Mouse (Mus musculus) lung, postnatal 0 days (tissue): ENCODE measurements around the gene Tcl1. TPM values are rescaled to one million over a fixed set of nuclear protein-coding genes. Genes with fewer than 3 reads are reported as not detected.
A peak's percentile ranks its signal among the peaks of the same experiment; 100 is the strongest.
"Not testable (repeated sequence)": the region's sequence is repeated elsewhere in the genome, so short reads cannot be mapped to it uniquely, and the experiment has no call there.

Source experiments
- ATAC-seq: fragments of 200-750 bp; cut with Nextera tagmentation; 2 replicates; pipeline ENCODE4 v1.8.0; 2017; ENCODE audit warnings: moderate library complexity
- DNase-seq: peaks from one replicate; pipeline ENCODE4 v3.0.0-alpha.2; 2016; ENCODE audit warnings: low spot score
- H3K27ac ChIP-seq: fragments of 300-500 bp; sonication (generic); 2 replicates; pipeline ENCODE4 v1.5.1; 2014; ENCODE audit warnings: antibody characterized with exemption, mild to moderate bottlenecking, low read length, mixed read lengths
- H3K27me3 ChIP-seq: fragments of 300-500 bp; sonication (generic); replicated peaks from 2 replicates; pipeline ENCODE4 v1.6.1; 2014; ENCODE audit warnings: low read length, mixed read lengths; ENCODE audit not compliant: insufficient read depth
- H3K36me3 ChIP-seq: fragments of 300-500 bp; sonication (generic); 2 replicates; pipeline ENCODE4 v1.6.1; 2014; ENCODE audit warnings: low read length, mixed read lengths; ENCODE audit not compliant: insufficient read depth
- H3K4me1 ChIP-seq: fragments of 300-500 bp; sonication (generic); 2 replicates; pipeline ENCODE4 v1.6.1; 2014; ENCODE audit warnings: antibody characterized with exemption, low read depth, low read length, mixed read lengths; ENCODE audit not compliant: insufficient read depth
- H3K4me2 ChIP-seq: fragments of 300-500 bp; sonication (generic); replicated peaks from 2 replicates; pipeline ENCODE4 v1.6.1; 2014; ENCODE audit warnings: low read depth, mild to moderate bottlenecking, low read length, moderate library complexity, mixed read lengths
- H3K4me3 ChIP-seq: fragments of 300-500 bp; sonication (generic); 2 replicates; pipeline ENCODE4 v1.5.1; 2014; ENCODE audit warnings: low read depth, low read length
- H3K9ac ChIP-seq: fragments of 300-500 bp; sonication (generic); replicated peaks from 2 replicates; pipeline ENCODE4 v1.6.1; 2014; ENCODE audit warnings: low read depth, mild to moderate bottlenecking
- H3K9me3 ChIP-seq: fragments of 300-500 bp; sonication (generic); 2 replicates; pipeline ENCODE4 v1.6.1; 2016; ENCODE audit warnings: low read length, mixed read lengths
- CTCF ChIP-seq: IDR thresholded peaks from 2 replicates; pipeline ENCODE4 v1.5.1; 2016; ENCODE audit warnings: antibody characterized with exemption, mild to moderate bottlenecking
- EP300 ChIP-seq: IDR thresholded peaks from 2 replicates; pipeline ENCODE4 v1.6.1; 2016; ENCODE audit warnings: antibody characterized with exemption, mild to moderate bottlenecking, control low read depth
- WGBS: fragments of 180-500 bp; shearing (Covaris S2); extraction: QIAGEN DNeasy Blood & Tissue Kit; methylation state at CpG from one replicate; pipeline ENCODE4 v1.1.7; 2014; 5-methylcytosine and 5-hydroxymethylcytosine counted together
- polyA plus RNA-seq: library from polyadenylated mRNA; unstranded; fragments of >200 nt; fragmentation: Nextera tagmentation; extraction: Ambion mirVana; gene quantifications from 2 replicates; pipeline ENCODE4 v1.2.1, GENCODE M21; 2015

Tcl1 gene
- polyA plus RNA-seq, 1 experiment from 2014 or later = not detected

- peak; percentile 43 for TF ChIP-seq CTCF
- not testable (repeated sequence) for H3K27ac ChIP-seq, H3K4me1 ChIP-seq, DNase-seq, H3K9me3 ChIP-seq, H3K27me3 ChIP-seq, H3K9ac ChIP-seq, ATAC-seq, H3K4me3 ChIP-seq, H3K36me3 ChIP-seq, H3K4me2 ChIP-seq
- 35% methylated on average over 2 of the region's 2 CpGs for WGBS
These were observed 33.6 kb downstream of the Tcl1 start for GRCm38 (mm10) chr12:105188980-105189379.

GRCm38 (mm10) chr12:105181040-105181644 is 41.5 kb downstream of the Tcl1 start:
- H3K27ac ChIP-seq, H3K27me3 ChIP-seq, H3K4me2 ChIP-seq, DNase-seq, H3K9ac ChIP-seq, H3K4me3 ChIP-seq, ATAC-seq, H3K36me3 ChIP-seq, H3K4me1 ChIP-seq, H3K9me3 ChIP-seq: not testable (repeated sequence)
- WGBS = 52% methylated on average over 4 of the region's 4 CpGs

GRCm38 (mm10) chr12:105176044-105176443 is 46.5 kb downstream of the Tcl1 start, which contains the start of gene Tcl1b5:
Gene Tcl1b5 (plus strand): TSS chr12:105176344.
- not testable (repeated sequence) for H3K36me3 ChIP-seq, H3K4me3 ChIP-seq, H3K27me3 ChIP-seq, H3K27ac ChIP-seq, H3K4me2 ChIP-seq, H3K4me1 ChIP-seq, H3K9ac ChIP-seq, ATAC-seq, H3K9me3 ChIP-seq, DNase-seq
- WGBS = 46% methylated on average over 3 of the region's 3 CpGs

GRCm38 (mm10) chr12:105174318-105174717 is 48.3 kb downstream of the Tcl1 start:
- not testable (repeated sequence) for H3K4me1 ChIP-seq, H3K4me2 ChIP-seq, H3K27ac ChIP-seq, ATAC-seq, H3K9me3 ChIP-seq, H3K36me3 ChIP-seq, H3K9ac ChIP-seq, H3K4me3 ChIP-seq, DNase-seq, H3K27me3 ChIP-seq
- WGBS = 34% methylated on average over 2 of the region's 2 CpGs
- peak; percentile 38 for TF ChIP-seq CTCF

- H3K27me3 ChIP-seq = no peaks in the 10 kb centered on the region
- no peaks in the 10 kb centered on the region for H3K36me3 ChIP-seq
- peak; percentile 56 for ATAC-seq
- peak; percentile 27 for DNase-seq
- no peak overlapping the region for H3K4me3 ChIP-seq
- no peaks in the 10 kb centered on the region for H3K9me3 ChIP-seq
- H3K4me2 ChIP-seq = no peak overlapping the region
- TF ChIP-seq CTCF (no peak), EP300 (no peak)
- WGBS = 58% methylated on average over 2 of the region's 2 CpGs
- no peaks in the 10 kb centered on the region for H3K4me1 ChIP-seq
- H3K9ac ChIP-seq = no peak overlapping the region
- no peak overlapping the region for H3K27ac ChIP-seq
These were observed 49.2 kb downstream of the Tcl1 start for GRCm38 (mm10) chr12:105173366-105173765.

Other genes starting within 250 kb of the Tcl1 start
- 1.1 and 1.2 TPM in 2 replicates for gene Syne3, start 213.0 kb downstream of the Tcl1 start, polyA plus RNA-seq
- 126 and 127 TPM in 2 replicates for gene Glrx5, start 190.1 kb downstream of the Tcl1 start, polyA plus RNA-seq
- gene Tcl1b2, start 76.8 kb downstream of the Tcl1 start, polyA plus RNA-seq = not detected in 2 replicates
- gene Tcl1b1, start 63.1 kb downstream of the Tcl1 start, polyA plus RNA-seq = not detected in 2 replicates
- gene Tcl1b5, start 46.4 kb downstream of the Tcl1 start, polyA plus RNA-seq = not detected in 2 replicates
- not detected in 2 replicates for gene Tcl1b3, start 31.8 kb downstream of the Tcl1 start, polyA plus RNA-seq
- gene Tcl1b4, start 20.8 kb downstream of the Tcl1 start, polyA plus RNA-seq = not detected in 2 replicates
- gene Tunar, start 111.1 kb upstream of the Tcl1 start, polyA plus RNA-seq = not detected in 2 replicates
- 0.54 and 0.67 TPM in 2 replicates for gene D430019H16Rik, start 231.1 kb upstream of the Tcl1 start, polyA plus RNA-seq